Mouse (Mus musculus) MEL (cell line): ENCODE data around the gene Btnl6.

Source experiments
- BHLHE40 ChIP-seq: IDR thresholded peaks from 2 replicates; pipeline ENCODE4 v1.6.1; 2012; ENCODE audit warnings: low read depth, mild to moderate bottlenecking, inconsistent platforms, low read length, improper control_type of control experiment, borderline replicate concordance
- CTCF ChIP-seq, 3 experiments: IDR thresholded peaks in 2 of 3; conservative IDR thresholded peaks in 1 of 3; 2 replicates each; pipeline ENCODE4 v1.5.1; 2011 to 2012; ENCODE audit warnings: low read length in 3 of 3, low read depth in 2 of 3, mild to moderate bottlenecking in 2 of 3, improper control_type of control experiment in 1 of 3, inconsistent platforms in 1 of 3, mixed read lengths in 1 of 3, moderate library complexity in 1 of 3; ENCODE audit not compliant: control insufficient read depth in 1 of 3, insufficient read depth in 1 of 3, poor library complexity in 1 of 3, severe bottlenecking in 1 of 3
- EP300 ChIP-seq, 2 experiments: IDR thresholded peaks; 2 replicates each; pipeline ENCODE4 v1.6.1; 2011; ENCODE audit warnings: improper control_type of control experiment in 2 of 2, low read length in 2 of 2, low read depth in 1 of 2, mild to moderate bottlenecking in 1 of 2
- ETS1 ChIP-seq: IDR thresholded peaks from 2 replicates; pipeline ENCODE4 v1.6.1; 2012; ENCODE audit warnings: low read depth, mild to moderate bottlenecking, inconsistent platforms, low read length, improper control_type of control experiment, moderate library complexity
- JUND ChIP-seq: IDR thresholded peaks from 2 replicates; pipeline ENCODE4 v1.6.1; 2011; ENCODE audit warnings: low read depth, mild to moderate bottlenecking, improper control_type of control experiment, low read length
- KAT2A ChIP-seq: conservative IDR thresholded peaks from 2 replicates; pipeline ENCODE4 v1.6.1; 2012; ENCODE audit warnings: low read depth, low read length, improper control_type of control experiment, inconsistent platforms
- MYB ChIP-seq: IDR thresholded peaks from 2 replicates; pipeline ENCODE4 v1.6.1; 2011; ENCODE audit warnings: mild to moderate bottlenecking, low read depth, low read length, improper control_type of control experiment
- MYC ChIP-seq: IDR thresholded peaks from 2 replicates; pipeline ENCODE4 v1.6.1; 2011; ENCODE audit warnings: low read depth, mild to moderate bottlenecking, low read length, improper control_type of control experiment, moderate library complexity
- POLR2A ChIP-seq, 2 experiments: IDR thresholded peaks; 2 replicates each; pipeline ENCODE4 v1.6.1; 2011 to 2012; ENCODE audit warnings: low read length in 2 of 2, mild to moderate bottlenecking in 2 of 2, control low read depth in 1 of 2, improper control_type of control experiment in 1 of 2, low read depth in 1 of 2, moderate library complexity in 1 of 2; ENCODE audit not compliant: control insufficient read depth in 1 of 2, insufficient read depth in 1 of 2, poor library complexity in 1 of 2
- RCOR1 ChIP-seq: IDR thresholded peaks from 2 replicates; pipeline ENCODE4 v1.6.1; 2012; ENCODE audit warnings: low read depth, mild to moderate bottlenecking, inconsistent platforms, low read length, improper control_type of control experiment
- SMC3 ChIP-seq: IDR thresholded peaks from 2 replicates; pipeline ENCODE4 v1.6.1; 2011; ENCODE audit warnings: low read depth, low read length, improper control_type of control experiment
- TAL1 ChIP-seq: IDR thresholded peaks from 2 replicates; pipeline ENCODE4 v1.6.1; 2012; ENCODE audit warnings: mild to moderate bottlenecking, inconsistent platforms, low read length, moderate library complexity, mixed read lengths
- ZMIZ1 ChIP-seq: IDR thresholded peaks from 2 replicates; pipeline ENCODE4 v1.6.1; 2012; ENCODE audit warnings: low read depth, mild to moderate bottlenecking, inconsistent platforms, low read length, improper control_type of control experiment, moderate library complexity
- ZNF384 ChIP-seq: IDR thresholded peaks from 2 replicates; pipeline ENCODE4 v1.6.1; 2012; ENCODE audit warnings: low read depth, mild to moderate bottlenecking, inconsistent platforms, low read length, improper control_type of control experiment

DNA sequence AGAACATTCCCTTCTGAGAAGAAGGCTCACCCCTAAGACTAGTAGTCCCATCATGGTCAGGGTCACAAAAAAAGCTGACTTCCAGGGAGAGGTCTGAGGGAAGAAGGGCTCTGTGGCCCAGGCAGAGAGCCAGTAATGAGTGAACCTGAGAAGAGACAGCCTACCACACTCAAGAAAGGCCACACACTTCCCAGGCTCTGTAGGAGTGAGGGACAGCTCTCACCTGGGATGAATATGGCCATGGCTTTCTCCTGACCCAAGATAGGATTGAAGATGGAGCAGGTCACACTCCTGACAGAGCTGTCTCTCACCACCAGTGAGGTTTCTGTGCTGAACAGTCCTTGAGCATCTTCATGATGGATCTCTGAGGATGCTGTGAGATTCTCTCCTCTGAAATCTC is 24.4 kb downstream of the Btnl6 start:
- TF ChIP-seq EP300 (IDR thresholded peaks at IDR 0.05; ENCODE audit: low read depth in 1 of 2, low read length in 2 of 2) (no peak), BHLHE40 (no peak), POLR2A (IDR thresholded peaks at IDR 0.05; ENCODE audit: control insufficient read depth in 1 of 2, insufficient read depth in 1 of 2, low read depth in 1 of 2, low read length in 2 of 2, poor library complexity in 1 of 2) (no peak), CTCF (IDR thresholded peaks at IDR 0.05 in 2 of 3, conservative IDR thresholded peaks at IDR 0.05 in 1 of 3; ENCODE audit: control insufficient read depth in 1 of 3, insufficient read depth in 1 of 3, low read depth in 2 of 3, low read length in 3 of 3, poor library complexity in 1 of 3, severe bottlenecking in 1 of 3) (no peak), ZNF384 (no peak), MYC (no peak), ETS1 (no peak), KAT2A (no peak), TAL1 (no peak), RCOR1 (no peak), MYB (no peak), JUND (no peak), SMC3 (no peak), ZMIZ1 (no peak)
